Mouse (Mus musculus) stomach, postnatal 0 days (tissue): Measurements from ENCODE around the gene Defb45.
A peak's percentile ranks its signal among the peaks of the same experiment; 100 is the strongest.

ENCODE experiments used
- CTCF ChIP-seq: IDR thresholded peaks from 2 replicates; pipeline ENCODE4 v1.5.1; 2016; ENCODE audit warnings: antibody characterized with exemption, low read depth, mild to moderate bottlenecking, moderate library complexity
- EP300 ChIP-seq: optimal IDR thresholded peaks from 2 replicates; pipeline ENCODE3; 2016; ENCODE audit warnings: antibody characterized with exemption

DNA sequence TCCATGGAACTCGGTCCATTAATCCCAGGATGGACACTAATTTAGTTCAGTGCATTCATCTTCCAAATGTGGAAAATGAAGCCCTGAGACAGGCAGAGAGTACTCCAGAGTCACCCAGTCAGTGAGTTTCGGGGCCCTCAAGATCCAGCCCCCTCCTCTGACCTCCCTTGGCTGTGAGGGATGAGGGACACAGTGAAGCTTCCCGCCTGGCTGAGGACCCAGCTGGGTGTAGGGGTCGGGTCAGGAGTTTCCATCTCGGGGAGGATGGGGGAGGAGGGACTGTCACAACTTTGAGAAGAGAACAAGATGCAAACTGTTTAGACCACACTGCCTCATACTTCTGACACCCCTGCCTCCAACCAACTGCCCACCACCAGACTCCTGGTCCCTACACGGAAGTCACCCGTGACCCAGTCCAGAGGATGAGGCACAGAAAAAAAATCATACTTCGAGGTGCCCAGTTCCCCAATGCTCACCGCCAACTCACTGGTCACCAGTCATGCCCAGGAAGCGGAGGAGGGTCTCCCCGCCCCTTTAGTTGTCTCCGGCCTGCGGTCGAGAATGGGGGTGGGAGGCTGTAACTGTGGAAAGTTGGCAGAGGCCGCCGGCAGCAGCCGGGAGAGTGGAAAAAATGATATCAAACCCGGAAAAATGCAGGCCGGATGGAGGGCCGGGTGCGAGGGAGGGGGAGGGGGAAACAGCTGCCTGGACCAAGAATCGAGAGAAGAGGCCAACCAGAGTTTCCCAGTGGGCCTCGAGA, 37.2 kb upstream of the Defb45 start:
- TF ChIP-seq CTCF (no peak), EP300 (peak; percentile 70)
